Mouse (Mus musculus): ENCODE results near the gene Cfap54. TPM values are rescaled to one million over a fixed set of nuclear protein-coding genes. Genes with fewer than 3 reads are reported as not detected.
A peak's percentile ranks its signal among the peaks of the same experiment; 100 is the strongest.

The Cfap54 gene
- polyA plus RNA-seq, 1 experiment from 2014 or later = 2.7 TPM

DNA sequence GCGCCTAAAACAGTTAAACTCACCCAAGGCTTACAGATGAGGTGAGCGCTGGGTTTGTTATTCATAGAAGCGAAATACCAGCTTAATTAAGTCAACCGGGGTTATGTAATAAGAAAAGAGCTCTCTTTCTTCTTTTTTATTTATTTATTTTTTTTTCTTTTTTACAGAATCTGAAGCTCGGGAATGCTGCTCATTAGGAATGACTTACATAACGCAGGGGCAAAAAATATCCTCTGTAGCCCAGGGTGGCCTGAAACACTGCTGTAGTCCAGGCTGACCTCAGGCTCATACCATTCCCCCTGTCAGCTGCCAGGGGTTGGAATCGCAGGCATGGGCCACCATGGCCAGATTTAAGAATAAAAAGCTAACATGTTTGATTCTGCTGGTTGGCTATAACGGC, 5.6 kb downstream of the Cfap54 start:
- ATAC-seq (ENCODE audit: low FRiP score, low TSS enrichment) (no peak), DNase-seq (no peak)
- Histone ChIP-seq H3K27me3 (ENCODE audit: control insufficient read depth, insufficient read depth, low read length) (no peaks in the 10 kb centered on the region), H3K4me2 (ENCODE audit: low read length) (no peak overlapping the region), H3K27ac (replicated peaks; ENCODE audit: low read depth, low read length) (no peak overlapping the region), H3K36me3 (ENCODE audit: control insufficient read depth, insufficient read depth, low read length) (no peaks in the 10 kb centered on the region), H3K9me3 (ENCODE audit: control insufficient read depth, low read length) (no peaks in the 10 kb centered on the region), H3K4me3 (replicated peaks; ENCODE audit: low read depth, low read length) (no peak overlapping the region), H3K9ac (replicated peaks; ENCODE audit: low read length) (no peak overlapping the region), H3K4me1 (ENCODE audit: control insufficient read depth, insufficient read depth, low read length) (0 out of 2 replicates have a peak, but pooled peaks cover under 1% of the 10 kb centered on the region)
- WGBS = 69% methylated on average over 8 of the region's 8 CpGs

DNA sequence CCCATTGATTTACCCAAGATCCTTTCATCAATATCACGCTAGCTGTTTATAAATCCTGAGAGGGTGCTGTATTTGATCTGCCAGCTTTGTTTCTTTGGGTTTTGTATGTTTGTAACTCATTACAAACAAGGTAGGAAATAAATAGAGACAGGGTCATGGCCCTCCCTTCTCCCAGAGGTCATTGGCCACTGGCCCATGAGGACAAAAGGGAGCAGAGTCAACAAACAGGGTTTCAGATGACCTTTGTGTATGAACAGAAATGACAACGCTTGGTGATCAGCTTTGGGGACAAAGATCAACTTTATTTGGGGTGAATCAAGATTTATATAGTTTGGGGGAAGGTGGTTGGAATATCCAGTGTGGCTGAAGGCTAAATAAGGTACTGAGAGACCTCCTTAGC, 8.6 kb downstream of the Cfap54 start:
- no peak overlapping the region for H3K9ac ChIP-seq (replicated peaks; ENCODE audit: low read length)
- no peaks in the 10 kb centered on the region for H3K36me3 ChIP-seq (ENCODE audit: control insufficient read depth, insufficient read depth, low read length)
- WGBS = 80% methylated on average over 2 of the region's 2 CpGs
- no peaks in the 10 kb centered on the region for H3K9me3 ChIP-seq (ENCODE audit: control insufficient read depth, low read length)
- H3K27ac ChIP-seq (replicated peaks; ENCODE audit: low read depth, low read length) = no peak overlapping the region
- DNase-seq = no peak
- no peak overlapping the region for H3K4me3 ChIP-seq (replicated peaks; ENCODE audit: low read depth, low read length)
- H3K4me1 ChIP-seq (ENCODE audit: control insufficient read depth, insufficient read depth, low read length) = no peaks in the 10 kb centered on the region
- no peak overlapping the region for H3K4me2 ChIP-seq (ENCODE audit: low read length)
- no peaks in the 10 kb centered on the region for H3K27me3 ChIP-seq (ENCODE audit: control insufficient read depth, insufficient read depth, low read length)
- ATAC-seq (ENCODE audit: low FRiP score, low TSS enrichment) = no peak

- Histone ChIP-seq H3K4me2 (ENCODE audit: low read length) (no peak overlapping the region), H3K27ac (replicated peaks; ENCODE audit: low read depth, low read length) (no peak overlapping the region), H3K27me3 (ENCODE audit: control insufficient read depth, insufficient read depth, low read length) (no peaks in the 10 kb centered on the region), H3K4me3 (replicated peaks; ENCODE audit: low read depth, low read length) (no peak overlapping the region), H3K4me1 (ENCODE audit: control insufficient read depth, insufficient read depth, low read length) (no peaks in the 10 kb centered on the region), H3K36me3 (ENCODE audit: control insufficient read depth, insufficient read depth, low read length) (no peaks in the 10 kb centered on the region), H3K9ac (replicated peaks; ENCODE audit: low read length) (no peak overlapping the region), H3K9me3 (ENCODE audit: control insufficient read depth, low read length) (no peaks in the 10 kb centered on the region)
- 75% methylated on average over 3 of the region's 3 CpGs for WGBS
- DNase-seq (no peak), ATAC-seq (ENCODE audit: low FRiP score, low TSS enrichment) (no peak)
These were observed 9.7 kb downstream of the Cfap54 start for GRCm38 (mm10) chr10:93071753-93072152.

- Histone ChIP-seq H3K36me3 (ENCODE audit: control insufficient read depth, insufficient read depth, low read length) (no peaks in the 10 kb centered on the region), H3K4me2 (ENCODE audit: low read length) (no peak overlapping the region), H3K9ac (replicated peaks; ENCODE audit: low read length) (no peak overlapping the region), H3K4me3 (replicated peaks; ENCODE audit: low read depth, low read length) (no peak overlapping the region), H3K4me1 (ENCODE audit: control insufficient read depth, insufficient read depth, low read length) (no peaks in the 10 kb centered on the region), H3K27me3 (ENCODE audit: control insufficient read depth, insufficient read depth, low read length) (no peaks in the 10 kb centered on the region), H3K27ac (replicated peaks; ENCODE audit: low read depth, low read length) (no peak overlapping the region), H3K9me3 (ENCODE audit: control insufficient read depth, low read length) (no peaks in the 10 kb centered on the region)
- WGBS = 76% methylated on average over 9 of the region's 9 CpGs
- peak; percentile 50 for DNase-seq
- ATAC-seq (ENCODE audit: low FRiP score, low TSS enrichment) = no peak
These were observed 11.1 kb downstream of the Cfap54 start for GRCm38 (mm10) chr10:93070121-93070898.

- Histone ChIP-seq H3K36me3 (ENCODE audit: control insufficient read depth, insufficient read depth, low read length) (no peaks in the 10 kb centered on the region), H3K4me1 (ENCODE audit: control insufficient read depth, insufficient read depth, low read length) (no peaks in the 10 kb centered on the region), H3K4me3 (replicated peaks; ENCODE audit: low read depth, low read length) (no peak overlapping the region), H3K27ac (replicated peaks; ENCODE audit: low read depth, low read length) (no peak overlapping the region), H3K9ac (replicated peaks; ENCODE audit: low read length) (no peak overlapping the region), H3K27me3 (ENCODE audit: control insufficient read depth, insufficient read depth, low read length) (no peaks in the 10 kb centered on the region), H3K9me3 (ENCODE audit: control insufficient read depth, low read length) (no peaks in the 10 kb centered on the region), H3K4me2 (ENCODE audit: low read length) (no peak overlapping the region)
- DNase-seq = no peak
- ATAC-seq (ENCODE audit: low FRiP score, low TSS enrichment) = no peak
- 86% methylated on average over 6 of the region's 6 CpGs for WGBS
These were observed 11.7 kb downstream of the Cfap54 start for GRCm38 (mm10) chr10:93069721-93070120.

DNA sequence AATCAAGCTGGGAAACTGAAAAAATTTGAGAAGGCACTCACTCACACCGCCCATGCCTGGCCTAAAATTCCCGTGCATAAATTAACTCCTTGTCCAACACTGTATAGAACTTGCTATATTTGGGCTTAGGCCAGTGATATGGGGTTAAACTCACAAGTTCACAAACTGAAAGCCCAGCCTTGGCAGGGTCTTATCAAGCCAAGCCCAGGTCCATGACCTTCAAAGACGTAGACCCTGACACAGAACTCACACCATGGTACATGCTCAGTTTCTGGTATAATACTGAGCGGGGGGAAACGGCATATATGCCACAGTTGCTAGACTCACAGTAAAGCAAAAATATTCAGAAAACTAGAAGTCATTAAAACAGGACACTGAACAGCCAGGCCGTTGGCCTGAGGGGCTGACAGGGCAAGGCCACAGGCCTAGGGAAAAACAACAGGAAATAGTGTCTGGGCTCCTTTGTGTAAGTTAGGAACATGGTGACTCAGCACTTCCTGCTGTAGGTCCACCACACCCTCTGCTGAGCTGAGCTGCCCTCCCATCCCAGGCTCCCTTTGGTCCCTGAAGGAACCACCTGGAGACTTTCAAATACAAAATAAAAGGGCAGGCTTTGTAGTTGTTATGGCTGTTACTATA, 12.3 kb downstream of the Cfap54 start:
- H3K9ac ChIP-seq (replicated peaks; ENCODE audit: low read length) = no peak overlapping the region
- H3K27me3 ChIP-seq (ENCODE audit: control insufficient read depth, insufficient read depth, low read length) = no peaks in the 10 kb centered on the region
- DNase-seq (no peak), ATAC-seq (ENCODE audit: low FRiP score, low TSS enrichment) (no peak)
- H3K4me1 ChIP-seq (ENCODE audit: control insufficient read depth, insufficient read depth, low read length) = no peaks in the 10 kb centered on the region
- no peak overlapping the region for H3K4me3 ChIP-seq (replicated peaks; ENCODE audit: low read depth, low read length)
- no peaks in the 10 kb centered on the region for H3K9me3 ChIP-seq (ENCODE audit: control insufficient read depth, low read length)
- 88% methylated on average over 6 of the region's 6 CpGs for WGBS
- no peaks in the 10 kb centered on the region for H3K36me3 ChIP-seq (ENCODE audit: control insufficient read depth, insufficient read depth, low read length)
- no peak overlapping the region for H3K27ac ChIP-seq (replicated peaks; ENCODE audit: low read depth, low read length)
- no peak overlapping the region for H3K4me2 ChIP-seq (ENCODE audit: low read length)

DNA sequence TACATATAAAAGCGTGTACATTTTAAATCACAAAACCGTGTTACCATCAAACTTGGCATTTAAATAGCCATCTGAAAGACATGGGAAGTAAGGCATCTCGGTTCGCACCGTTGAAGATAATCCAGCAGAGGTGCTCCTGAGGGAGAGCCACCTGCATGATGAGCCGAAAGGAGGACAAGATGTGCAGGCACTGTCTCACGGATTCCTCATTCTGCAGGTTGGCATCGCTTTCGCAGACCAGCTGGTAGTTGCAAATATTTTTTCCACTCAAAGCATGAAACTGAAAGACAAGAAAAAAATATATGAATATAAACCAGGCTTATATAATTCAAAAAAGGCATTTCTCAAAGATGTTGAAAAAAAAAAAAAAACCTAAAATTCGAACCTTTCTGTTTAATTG, 16.4 kb downstream of the Cfap54 start:
- H3K4me2 ChIP-seq (ENCODE audit: low read length) = no peak overlapping the region
- DNase-seq (no peak), ATAC-seq (ENCODE audit: low FRiP score, low TSS enrichment) (no peak)
- H3K27me3 ChIP-seq (ENCODE audit: control insufficient read depth, insufficient read depth, low read length) = no peaks in the 10 kb centered on the region
- no peaks in the 10 kb centered on the region for H3K36me3 ChIP-seq (ENCODE audit: control insufficient read depth, insufficient read depth, low read length)
- 86% methylated on average over 10 of the region's 10 CpGs for WGBS
- H3K27ac ChIP-seq (replicated peaks; ENCODE audit: low read depth, low read length) = no peak overlapping the region
- H3K9ac ChIP-seq (replicated peaks; ENCODE audit: low read length) = no peak overlapping the region
- no peaks in the 10 kb centered on the region for H3K4me1 ChIP-seq (ENCODE audit: control insufficient read depth, insufficient read depth, low read length)
- H3K4me3 ChIP-seq (replicated peaks; ENCODE audit: low read depth, low read length) = no peak overlapping the region
- no peaks in the 10 kb centered on the region for H3K9me3 ChIP-seq (ENCODE audit: control insufficient read depth, low read length)

- no peaks in the 10 kb centered on the region for H3K27me3 ChIP-seq (ENCODE audit: control insufficient read depth, insufficient read depth, low read length)
- DNase-seq = no peak
- no peak overlapping the region for H3K9ac ChIP-seq (replicated peaks; ENCODE audit: low read length)
- no peak overlapping the region for H3K4me2 ChIP-seq (ENCODE audit: low read length)
- ATAC-seq (ENCODE audit: low FRiP score, low TSS enrichment) = no peak
- no peak overlapping the region for H3K4me3 ChIP-seq (replicated peaks; ENCODE audit: low read depth, low read length)
- H3K36me3 ChIP-seq (ENCODE audit: control insufficient read depth, insufficient read depth, low read length) = no peaks in the 10 kb centered on the region
- H3K27ac ChIP-seq (replicated peaks; ENCODE audit: low read depth, low read length) = no peak overlapping the region
- WGBS = 82% methylated on average over 3 of the region's 3 CpGs
- H3K9me3 ChIP-seq (ENCODE audit: control insufficient read depth, low read length) = no peaks in the 10 kb centered on the region
- H3K4me1 ChIP-seq (ENCODE audit: control insufficient read depth, insufficient read depth, low read length) = no peaks in the 10 kb centered on the region
These were observed 17.8 kb downstream of the Cfap54 start for GRCm38 (mm10) chr10:93063576-93063975.

DNA sequence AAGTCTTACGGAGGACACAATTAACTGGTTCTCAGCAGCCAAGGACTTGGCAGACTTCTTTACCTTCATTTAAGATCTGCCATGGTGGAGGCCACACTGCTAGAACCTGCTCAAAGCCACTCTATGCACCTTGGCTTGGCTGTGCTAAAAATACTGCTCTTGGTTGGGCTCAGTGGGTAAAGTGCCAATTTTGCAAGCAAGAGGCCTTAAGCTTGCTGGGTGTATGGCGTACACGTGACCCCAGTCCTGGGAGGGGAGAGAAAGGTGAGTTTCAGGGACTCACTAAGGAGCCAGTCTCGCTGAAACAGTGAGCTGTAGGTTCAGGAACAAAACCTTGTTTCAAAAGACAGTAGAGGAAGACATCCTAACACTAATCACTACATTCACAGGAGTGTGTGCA, 19.0 kb downstream of the Cfap54 start:
- H3K9ac ChIP-seq (replicated peaks; ENCODE audit: low read length) = no peak overlapping the region
- no peaks in the 10 kb centered on the region for H3K9me3 ChIP-seq (ENCODE audit: control insufficient read depth, low read length)
- WGBS = 84% methylated on average over 4 of the region's 4 CpGs
- no peak overlapping the region for H3K4me2 ChIP-seq (ENCODE audit: low read length)
- DNase-seq (no peak), ATAC-seq (ENCODE audit: low FRiP score, low TSS enrichment) (no peak)
- H3K27me3 ChIP-seq (ENCODE audit: control insufficient read depth, insufficient read depth, low read length) = no peaks in the 10 kb centered on the region
- no peak overlapping the region for H3K27ac ChIP-seq (replicated peaks; ENCODE audit: low read depth, low read length)
- no peaks in the 10 kb centered on the region for H3K4me1 ChIP-seq (ENCODE audit: control insufficient read depth, insufficient read depth, low read length)
- H3K4me3 ChIP-seq (replicated peaks; ENCODE audit: low read depth, low read length) = no peak overlapping the region
- no peaks in the 10 kb centered on the region for H3K36me3 ChIP-seq (ENCODE audit: control insufficient read depth, insufficient read depth, low read length)

Measured in midbrain, embryonic 14.5 days (tissue).